Mouse (Mus musculus) thymus, adult 2 months (tissue): ENCODE measurements around the gene Eci3. TPM values are rescaled to one million over a fixed set of nuclear protein-coding genes. Genes with fewer than 3 reads are reported as not detected.
"Not testable (repeated sequence)": the region's sequence is repeated elsewhere in the genome, so short reads cannot be mapped to it uniquely, and the experiment has no call there.

Experiments used
- DNase-seq: peaks from one replicate; pipeline ENCODE4 v3.0.0; 2021
- H3K27ac ChIP-seq: fragments of 200-500 bp; 2 replicates; pipeline ENCODE4 v1.5.1; 2012; ENCODE audit warnings: low read length, control low read depth; ENCODE audit not compliant: control insufficient read depth, insufficient read depth
- H3K27me3 ChIP-seq: fragments of 200-500 bp; 2 replicates; pipeline ENCODE4 v1.6.1; 2012; ENCODE audit warnings: mild to moderate bottlenecking, low read length, moderate library complexity, mixed read lengths; ENCODE audit not compliant: control insufficient read depth, insufficient read depth
- H3K36me3 ChIP-seq: fragments of 200-500 bp; 2 replicates; pipeline ENCODE4 v1.6.1; 2012; ENCODE audit warnings: mild to moderate bottlenecking, low read length, moderate library complexity; ENCODE audit not compliant: control insufficient read depth, insufficient read depth
- H3K4me1 ChIP-seq: fragments of 200-500 bp; replicated peaks from 2 replicates; pipeline ENCODE4 v1.6.1; 2012; ENCODE audit warnings: low read length; ENCODE audit not compliant: control insufficient read depth, insufficient read depth
- H3K4me3 ChIP-seq: fragments of 200-500 bp; 2 replicates; pipeline ENCODE4 v1.5.1; 2012; ENCODE audit warnings: mild to moderate bottlenecking, low read length, control low read depth, moderate library complexity; ENCODE audit not compliant: control insufficient read depth, insufficient read depth
- CTCF ChIP-seq: fragments of 200-500 bp; IDR thresholded peaks from 2 replicates; pipeline ENCODE4 v1.5.1; 2012; ENCODE audit warnings: mild to moderate bottlenecking, control low read depth, low read length, moderate library complexity, borderline replicate concordance; ENCODE audit not compliant: control insufficient read depth, poor library complexity, insufficient read depth; ENCODE audit errors: extremely low read depth
- POLR2A ChIP-seq: fragments of 200-500 bp; IDR thresholded peaks from 2 replicates; pipeline ENCODE4 v1.6.1; 2012; ENCODE audit warnings: mild to moderate bottlenecking, low read length, control low read depth, moderate library complexity; ENCODE audit not compliant: control insufficient read depth, poor library complexity, insufficient read depth; ENCODE audit errors: extremely low read depth
- WGBS: fragments of 180-500 bp; shearing (Covaris S2); methylation state at CpG from one replicate; pipeline ENCODE4 v1.1.7; 2018; 5-methylcytosine and 5-hydroxymethylcytosine counted together
- polyA plus RNA-seq: library from polyadenylated mRNA; depleted of rRNA; stranded (reverse); fragments of >200 nt; gene quantifications from 2 replicates; pipeline ENCODE4 v1.2.3, GENCODE M21; 2012

The Eci3 gene
- polyA plus RNA-seq, 1 experiment = 0.23 TPM

DNA sequence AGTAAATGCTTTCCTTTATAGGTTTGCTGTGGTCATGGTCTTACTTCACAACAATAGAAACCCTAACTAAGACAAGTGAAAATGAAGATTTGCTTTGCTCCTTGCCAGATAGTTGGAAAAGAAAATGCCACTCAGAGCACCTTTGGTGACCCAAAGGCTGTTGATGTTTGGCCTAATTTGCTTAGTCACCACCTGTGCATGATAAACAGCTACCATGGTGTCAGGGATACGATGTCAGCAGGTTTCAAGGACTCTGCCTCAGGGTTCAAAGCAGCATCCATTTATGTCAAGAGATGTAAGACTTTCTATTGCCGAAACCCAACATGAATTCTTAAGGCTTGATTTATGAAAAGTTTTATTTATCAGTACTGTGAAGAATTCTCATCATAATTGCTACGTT, 13.8 kb upstream of the Eci3 start:
- Histone ChIP-seq H3K27me3 (no peaks in the 10 kb centered on the region), H3K4me3 (no peak overlapping the region), H3K27ac (no peak overlapping the region), H3K4me1 (no peaks in the 10 kb centered on the region), H3K36me3 (peaks cover 50% of the 10 kb centered on the region)
- TF ChIP-seq POLR2A = no peak
- TF ChIP-seq CTCF = no peak
- no peak for DNase-seq
- WGBS = 99% methylated on average over 3 of the region's 3 CpGs

DNA sequence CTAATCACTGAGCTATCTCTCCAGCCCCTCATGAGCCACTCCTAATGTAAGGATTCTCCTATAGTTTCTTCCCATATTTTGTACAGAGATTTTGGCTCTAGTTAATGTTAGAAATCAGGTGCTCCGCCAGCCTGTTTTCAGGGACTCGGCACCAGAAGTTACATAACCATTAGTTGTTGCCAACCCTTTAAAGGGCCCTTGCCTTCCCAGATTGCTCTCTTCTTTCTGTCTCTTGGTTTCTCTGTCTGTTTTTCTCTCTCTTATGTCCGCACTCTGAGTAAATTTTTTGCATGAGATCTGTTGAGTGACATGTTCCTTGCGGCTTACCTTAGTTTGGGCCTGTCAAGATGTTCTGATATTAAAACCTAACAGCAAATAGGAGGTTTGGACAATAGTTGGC, 12.5 kb upstream of the Eci3 start:
- Histone ChIP-seq H3K4me1 (no peaks in the 10 kb centered on the region), H3K36me3 (peaks cover 41% of the 10 kb centered on the region), H3K27me3 (no peaks in the 10 kb centered on the region), H3K27ac (no peak overlapping the region), H3K4me3 (no peak overlapping the region)
- no peak for DNase-seq
- TF ChIP-seq POLR2A (no peak), CTCF (no peak)
- WGBS = 95% methylated on average over 4 of the region's 4 CpGs

DNA sequence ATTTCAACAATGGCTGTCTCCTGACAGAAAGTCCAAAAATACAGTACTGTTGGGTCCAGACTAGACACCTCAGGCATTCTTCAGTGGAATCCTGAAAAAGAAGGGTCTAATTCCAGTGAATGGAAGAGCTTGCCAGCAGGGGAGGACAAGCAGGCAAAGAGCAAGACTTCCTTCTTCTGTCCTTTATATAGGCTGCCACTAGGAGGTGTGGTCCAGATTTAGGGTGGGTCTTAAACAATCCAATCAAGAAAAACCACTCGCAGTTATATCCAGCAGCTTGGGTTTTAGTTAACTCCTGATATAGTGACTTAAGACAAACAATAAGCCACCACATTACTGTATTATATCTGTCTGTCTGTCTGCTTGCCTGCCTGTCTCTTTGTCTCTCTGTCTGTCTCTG, 10.2 kb upstream of the Eci3 start:
- Histone ChIP-seq H3K4me3 (no peak overlapping the region), H3K36me3 (peaks cover 20% of the 10 kb centered on the region), H3K27ac (no peak overlapping the region), H3K27me3 (no peaks in the 10 kb centered on the region), H3K4me1 (no peaks in the 10 kb centered on the region)
- no peak for DNase-seq
- 38% methylated on average over 1 of the region's 1 CpGs for WGBS
- TF ChIP-seq POLR2A = no peak
- TF ChIP-seq CTCF = no peak

DNA sequence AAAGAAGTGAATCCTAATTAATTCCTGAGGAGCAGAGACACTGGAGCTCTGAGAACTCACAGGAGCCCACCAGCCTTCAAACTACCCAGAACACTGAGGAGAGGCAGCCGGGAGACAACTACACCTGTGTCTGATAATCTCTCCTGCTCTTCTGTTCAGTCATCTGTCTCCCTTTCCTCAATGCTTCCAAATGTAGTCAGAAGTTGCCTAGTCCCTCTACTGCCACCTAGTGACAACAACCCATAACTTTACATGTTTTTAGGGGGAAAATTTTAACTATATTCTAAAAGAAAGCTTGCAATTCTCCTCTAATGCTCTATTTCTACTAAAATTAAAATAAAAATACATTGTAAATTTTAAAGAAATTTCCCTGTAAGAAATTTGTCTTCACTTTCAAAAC, 9.5 kb upstream of the Eci3 start:
- peaks cover 14% of the 10 kb centered on the region for H3K36me3 ChIP-seq

DNA sequence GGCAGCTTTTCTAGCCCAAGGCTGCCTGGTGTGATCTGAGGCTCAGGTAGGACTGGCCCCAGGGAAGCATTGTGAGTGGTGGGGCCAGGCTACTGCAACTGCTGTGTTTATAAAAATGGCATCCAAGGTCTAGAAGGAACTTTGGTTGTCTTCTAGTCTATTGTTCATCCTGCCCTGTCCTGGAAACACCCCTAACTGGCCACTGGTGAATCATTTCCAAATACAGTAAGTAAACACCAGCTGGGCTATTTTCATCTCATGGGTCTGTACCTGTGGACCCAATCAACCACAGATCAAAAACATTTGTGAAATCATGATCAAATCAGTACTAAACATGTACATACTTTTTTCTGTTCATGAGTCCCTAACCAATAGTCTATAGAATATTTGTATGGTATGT, 8.8 kb upstream of the Eci3 start:
- H3K27ac ChIP-seq, H3K27me3 ChIP-seq, H3K4me1 ChIP-seq, DNase-seq, H3K4me3 ChIP-seq, H3K36me3 ChIP-seq: not testable (repeated sequence)

More for the DNA sequence above, 9.5 kb upstream of the Eci3 start:
- 19% methylated on average over 1 of the region's 1 CpGs for WGBS
- no peaks in the 10 kb centered on the region for H3K4me1 ChIP-seq
- no peak overlapping the region for H3K27ac ChIP-seq
- no peak for TF ChIP-seq POLR2A
- no peak for TF ChIP-seq CTCF
- H3K4me3 ChIP-seq = no peak overlapping the region
- DNase-seq = no peak
- no peaks in the 10 kb centered on the region for H3K27me3 ChIP-seq

DNA sequence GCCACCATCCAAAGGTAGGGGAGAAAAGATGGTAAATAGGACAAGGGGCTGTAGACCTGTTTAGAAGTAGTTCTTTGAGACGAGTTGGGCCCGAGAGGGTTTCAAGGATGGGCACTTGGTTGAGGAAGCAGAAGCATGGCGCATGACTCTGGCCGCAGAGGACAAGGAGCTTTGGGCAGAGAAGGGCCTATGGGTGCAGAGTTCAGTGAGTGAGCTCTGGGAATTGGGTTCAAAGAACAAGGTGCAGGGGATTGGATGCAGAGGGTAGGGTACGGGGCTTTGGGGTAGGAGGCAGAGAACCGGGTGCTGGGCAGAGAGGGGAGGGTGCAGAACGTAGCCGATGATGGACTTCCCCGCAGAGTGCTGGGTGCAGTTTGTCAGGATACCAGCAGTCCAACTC, 2.0 kb upstream of the Eci3 start:
- H3K36me3 ChIP-seq, H3K27ac ChIP-seq, DNase-seq, H3K4me3 ChIP-seq: not testable (repeated sequence)
- whole genome bisulfite sequencing = 88% methylated on average over 9 of the region's 9 CpGs
- Histone ChIP-seq H3K27me3 (peaks cover 15% of the 10 kb centered on the region), H3K4me1 (peaks cover 11% of the 10 kb centered on the region)

DNA sequence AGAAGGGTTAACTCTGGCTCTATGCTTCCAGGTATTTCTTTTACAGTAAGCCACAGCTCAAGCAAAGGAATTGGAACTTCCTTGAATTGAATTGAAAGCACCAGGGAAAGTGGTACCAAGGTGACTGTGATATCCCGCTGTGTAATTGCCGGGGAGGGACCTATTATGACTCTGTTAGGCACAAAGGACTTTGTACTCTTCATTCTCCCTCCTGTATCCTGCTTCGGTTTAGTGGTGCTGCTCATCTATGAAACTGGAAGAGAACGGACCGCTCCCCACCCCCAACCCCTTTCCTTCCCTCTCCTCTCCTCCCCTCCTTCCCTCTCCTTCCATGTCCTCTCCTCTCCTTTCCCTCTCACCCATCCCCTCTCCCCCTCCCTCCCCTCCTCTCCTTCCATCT, 1.3 kb upstream of the Eci3 start:
- DNase-seq = no peak
- no peaks in the 10 kb centered on the region for H3K36me3 ChIP-seq
- 25% methylated on average over 5 of the region's 5 CpGs for WGBS
- peaks cover 15% of the 10 kb centered on the region for H3K27me3 ChIP-seq
- H3K4me3 ChIP-seq = no peak overlapping the region
- H3K27ac ChIP-seq = no peak overlapping the region
- peaks cover 11% of the 10 kb centered on the region for H3K4me1 ChIP-seq
- TF ChIP-seq CTCF (no peak), POLR2A (no peak)

DNA sequence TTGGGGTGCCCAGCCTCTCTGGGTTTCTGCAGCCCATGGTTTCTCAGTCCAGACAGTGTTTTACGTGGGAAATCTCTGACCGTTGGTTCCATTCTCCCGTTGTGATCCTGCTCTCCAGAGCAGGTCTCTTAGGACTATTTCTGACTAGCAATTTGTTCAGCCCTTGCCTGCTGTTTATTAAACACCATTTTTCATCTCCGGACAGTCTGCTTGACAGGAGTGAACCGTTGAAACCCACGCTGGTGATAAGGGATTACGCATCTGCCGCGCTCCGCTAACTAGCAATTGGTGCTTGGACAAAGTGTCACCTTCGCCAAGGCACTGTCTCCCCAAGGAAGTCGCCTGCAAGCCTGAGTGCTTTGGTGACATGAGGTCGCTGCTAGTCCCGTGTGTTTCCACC, 809 bp upstream of the Eci3 start:
- no peak for TF ChIP-seq CTCF
- no peak for TF ChIP-seq POLR2A
- H3K27me3 ChIP-seq = peaks cover 15% of the 10 kb centered on the region
- no peak overlapping the region for H3K27ac ChIP-seq
- H3K4me3 ChIP-seq = no peak overlapping the region
- no peaks in the 10 kb centered on the region for H3K36me3 ChIP-seq
- 14% methylated on average over 14 of the region's 14 CpGs for WGBS
- no peak for DNase-seq
- H3K4me1 ChIP-seq = peaks cover 11% of the 10 kb centered on the region
